Mouse (Mus musculus): Measurements from ENCODE around the gene Afdn. TPM values are rescaled to one million over a fixed set of nuclear protein-coding genes. Genes with fewer than 3 reads are reported as not detected.

Afdn gene
- polyA plus RNA-seq, 1 experiment from 2014 or later, result 78.1 TPM

- Histone ChIP-seq H3K9me3 (ENCODE audit: control insufficient read depth, low read length) (no peaks in the 10 kb centered on the region), H3K4me3 (ENCODE audit: control insufficient read depth in 1 of 2, insufficient read depth in 1 of 2, low read depth in 1 of 2, low read length in 2 of 2) (no peak overlapping the region), H3K4me1 (ENCODE audit: control insufficient read depth in 2 of 2, insufficient read depth in 2 of 2, low read length in 2 of 2) (peaks cover 0 to 2% of the 10 kb centered on the region in 2 experiments; a peak in 1 of 4 replicates), H3K36me3 (ENCODE audit: control insufficient read depth, insufficient read depth, low read length) (peaks cover 73% of the 10 kb centered on the region), H3K9ac (ENCODE audit: low read length) (no peak overlapping the region), H3K27me3 (ENCODE audit: control insufficient read depth, insufficient read depth, low read length) (no peaks in the 10 kb centered on the region), H3K27ac (replicated peaks in 1 of 2; ENCODE audit: control insufficient read depth in 1 of 2, insufficient read depth in 1 of 2, low read depth in 2 of 2, low read length in 2 of 2) (no peak overlapping the region), H3K4me2 (ENCODE audit: low read length) (no peak overlapping the region)
- ATAC-seq (ENCODE audit: insufficient number of reproducible peaks, insufficient read depth, low FRiP score, low read depth), result no peak
- WGBS, result 80% methylated on average over 7 of the region's 7 CpGs
These were observed 138.9 kb downstream of the Afdn start for GRCm38 (mm10) chr17:13899241-13899640.

- 82% methylated on average over 8 of the region's 8 CpGs for WGBS
- H3K27me3 ChIP-seq (ENCODE audit: control insufficient read depth, insufficient read depth, low read length), result no peaks in the 10 kb centered on the region
- H3K9ac ChIP-seq (ENCODE audit: low read length), result no peak overlapping the region
- no peak for ATAC-seq (ENCODE audit: insufficient number of reproducible peaks, insufficient read depth, low FRiP score, low read depth)
- H3K36me3 ChIP-seq (ENCODE audit: control insufficient read depth, insufficient read depth, low read length), result peaks cover 67% of the 10 kb centered on the region
- no peak overlapping the region for H3K27ac ChIP-seq (replicated peaks in 1 of 2; ENCODE audit: control insufficient read depth in 1 of 2, insufficient read depth in 1 of 2, low read depth in 2 of 2, low read length in 2 of 2)
- H3K4me2 ChIP-seq (ENCODE audit: low read length), result no peak overlapping the region
- H3K4me3 ChIP-seq (ENCODE audit: control insufficient read depth in 1 of 2, insufficient read depth in 1 of 2, low read depth in 1 of 2, low read length in 2 of 2), result no peak overlapping the region
- H3K4me1 ChIP-seq (ENCODE audit: control insufficient read depth in 2 of 2, insufficient read depth in 2 of 2, low read length in 2 of 2), result peaks cover 0 to 5% of the 10 kb centered on the region in 2 experiments; a peak in 1 of 4 replicates
- no peaks in the 10 kb centered on the region for H3K9me3 ChIP-seq (ENCODE audit: control insufficient read depth, low read length)
These were observed 143.5 kb downstream of the Afdn start for GRCm38 (mm10) chr17:13903793-13904192.

GRCm38 (mm10) chr17:13907082-13907481 lies 146.7 kb downstream of the Afdn start:
- no peak overlapping the region for H3K27ac ChIP-seq (replicated peaks in 1 of 2; ENCODE audit: control insufficient read depth in 1 of 2, insufficient read depth in 1 of 2, low read depth in 2 of 2, low read length in 2 of 2)
- H3K9ac ChIP-seq (ENCODE audit: low read length), result no peak overlapping the region
- H3K4me1 ChIP-seq (ENCODE audit: control insufficient read depth in 2 of 2, insufficient read depth in 2 of 2, low read length in 2 of 2), result peaks cover 0 to 3% of the 10 kb centered on the region in 2 experiments; a peak in 1 of 4 replicates
- H3K9me3 ChIP-seq (ENCODE audit: control insufficient read depth, low read length), result no peaks in the 10 kb centered on the region
- H3K4me2 ChIP-seq (ENCODE audit: low read length), result no peak overlapping the region
- WGBS, result 77% methylated on average over 5 of the region's 5 CpGs
- no peaks in the 10 kb centered on the region for H3K27me3 ChIP-seq (ENCODE audit: control insufficient read depth, insufficient read depth, low read length)
- H3K4me3 ChIP-seq (ENCODE audit: control insufficient read depth in 1 of 2, insufficient read depth in 1 of 2, low read depth in 1 of 2, low read length in 2 of 2), result no peak overlapping the region
- peaks cover 43% of the 10 kb centered on the region for H3K36me3 ChIP-seq (ENCODE audit: control insufficient read depth, insufficient read depth, low read length)
- no peak for ATAC-seq (ENCODE audit: insufficient number of reproducible peaks, insufficient read depth, low FRiP score, low read depth)

- H3K9me3 ChIP-seq (ENCODE audit: control insufficient read depth, low read length), result no peaks in the 10 kb centered on the region
- no peaks in the 10 kb centered on the region for H3K27me3 ChIP-seq (ENCODE audit: control insufficient read depth, insufficient read depth, low read length)
- H3K27ac ChIP-seq (replicated peaks in 1 of 2; ENCODE audit: control insufficient read depth in 1 of 2, insufficient read depth in 1 of 2, low read depth in 2 of 2, low read length in 2 of 2), result no peak overlapping the region
- no peak overlapping the region for H3K4me3 ChIP-seq (ENCODE audit: control insufficient read depth in 1 of 2, insufficient read depth in 1 of 2, low read depth in 1 of 2, low read length in 2 of 2)
- no peak for ATAC-seq (ENCODE audit: insufficient number of reproducible peaks, insufficient read depth, low FRiP score, low read depth)
- H3K36me3 ChIP-seq (ENCODE audit: control insufficient read depth, insufficient read depth, low read length), result peaks cover 43% of the 10 kb centered on the region
- 100% methylated on average over 1 of the region's 1 CpGs for WGBS
- no peak overlapping the region for H3K4me2 ChIP-seq (ENCODE audit: low read length)
- H3K4me1 ChIP-seq (ENCODE audit: control insufficient read depth in 2 of 2, insufficient read depth in 2 of 2, low read length in 2 of 2), result peaks cover 0 to 3% of the 10 kb centered on the region in 2 experiments; a peak in 1 of 4 replicates
- H3K9ac ChIP-seq (ENCODE audit: low read length), result no peak overlapping the region
These were observed 147.3 kb downstream of the Afdn start for GRCm38 (mm10) chr17:13907681-13908080.

GRCm38 (mm10) chr17:13913951-13914350 lies 153.6 kb downstream of the Afdn start:
- Histone ChIP-seq H3K4me2 (ENCODE audit: low read length) (no peak overlapping the region), H3K9me3 (ENCODE audit: control insufficient read depth, low read length) (no peaks in the 10 kb centered on the region), H3K27ac (replicated peaks in 1 of 2; ENCODE audit: control insufficient read depth in 1 of 2, insufficient read depth in 1 of 2, low read depth in 2 of 2, low read length in 2 of 2) (peak overlapping the region in 1 of 2 experiments; percentile 44; a peak in 2 of 4 replicates), H3K27me3 (ENCODE audit: control insufficient read depth, insufficient read depth, low read length) (no peaks in the 10 kb centered on the region), H3K4me1 (ENCODE audit: control insufficient read depth in 2 of 2, insufficient read depth in 2 of 2, low read length in 2 of 2) (no peaks in the 10 kb centered on the region), H3K36me3 (ENCODE audit: control insufficient read depth, insufficient read depth, low read length) (no peaks in the 10 kb centered on the region), H3K4me3 (ENCODE audit: control insufficient read depth in 1 of 2, insufficient read depth in 1 of 2, low read depth in 1 of 2, low read length in 2 of 2) (no peak overlapping the region), H3K9ac (ENCODE audit: low read length) (no peak overlapping the region)
- ATAC-seq (ENCODE audit: insufficient number of reproducible peaks, insufficient read depth, low FRiP score, low read depth), result no peak
- WGBS, result 58% methylated on average over 4 of the region's 4 CpGs

GRCm38 (mm10) chr17:13914531-13914930 lies 154.2 kb downstream of the Afdn start:
- H3K9me3 ChIP-seq (ENCODE audit: control insufficient read depth, low read length), result no peaks in the 10 kb centered on the region
- no peak overlapping the region for H3K9ac ChIP-seq (ENCODE audit: low read length)
- no peak overlapping the region for H3K4me3 ChIP-seq (ENCODE audit: control insufficient read depth in 1 of 2, insufficient read depth in 1 of 2, low read depth in 1 of 2, low read length in 2 of 2)
- no peaks in the 10 kb centered on the region for H3K36me3 ChIP-seq (ENCODE audit: control insufficient read depth, insufficient read depth, low read length)
- no peak overlapping the region for H3K4me2 ChIP-seq (ENCODE audit: low read length)
- no peaks in the 10 kb centered on the region for H3K4me1 ChIP-seq (ENCODE audit: control insufficient read depth in 2 of 2, insufficient read depth in 2 of 2, low read length in 2 of 2)
- no peaks in the 10 kb centered on the region for H3K27me3 ChIP-seq (ENCODE audit: control insufficient read depth, insufficient read depth, low read length)
- 77% methylated on average over 4 of the region's 4 CpGs for WGBS
- no peak for ATAC-seq (ENCODE audit: insufficient number of reproducible peaks, insufficient read depth, low FRiP score, low read depth)
- no peak overlapping the region for H3K27ac ChIP-seq (replicated peaks in 1 of 2; ENCODE audit: control insufficient read depth in 1 of 2, insufficient read depth in 1 of 2, low read depth in 2 of 2, low read length in 2 of 2)

GRCm38 (mm10) chr17:13920771-13921170 lies 160.4 kb downstream of the Afdn start:
- Histone ChIP-seq H3K4me2 (ENCODE audit: low read length) (no peak overlapping the region), H3K27ac (replicated peaks in 1 of 2; ENCODE audit: control insufficient read depth in 1 of 2, insufficient read depth in 1 of 2, low read depth in 2 of 2, low read length in 2 of 2) (no peak overlapping the region), H3K9me3 (ENCODE audit: control insufficient read depth, low read length) (no peaks in the 10 kb centered on the region), H3K27me3 (ENCODE audit: control insufficient read depth, insufficient read depth, low read length) (no peaks in the 10 kb centered on the region), H3K4me1 (ENCODE audit: control insufficient read depth in 2 of 2, insufficient read depth in 2 of 2, low read length in 2 of 2) (peaks cover 0 to 13% of the 10 kb centered on the region in 2 experiments; a peak in 2 of 4 replicates), H3K9ac (ENCODE audit: low read length) (no peak overlapping the region), H3K4me3 (ENCODE audit: control insufficient read depth in 1 of 2, insufficient read depth in 1 of 2, low read depth in 1 of 2, low read length in 2 of 2) (no peak overlapping the region), H3K36me3 (ENCODE audit: control insufficient read depth, insufficient read depth, low read length) (no peaks in the 10 kb centered on the region)
- 55% methylated on average over 2 of the region's 2 CpGs for WGBS
- no peak for ATAC-seq (ENCODE audit: insufficient number of reproducible peaks, insufficient read depth, low FRiP score, low read depth)

- 44% methylated on average over 2 of the region's 2 CpGs for WGBS
- H3K27ac ChIP-seq (replicated peaks in 1 of 2; ENCODE audit: control insufficient read depth in 1 of 2, insufficient read depth in 1 of 2, low read depth in 2 of 2, low read length in 2 of 2), result no peak overlapping the region
- no peak for ATAC-seq (ENCODE audit: insufficient number of reproducible peaks, insufficient read depth, low FRiP score, low read depth)
These were observed 163.1 kb downstream of the Afdn start for GRCm38 (mm10) chr17:13923418-13923817.

More at GRCm38 (mm10) chr17:13923418-13923817, 163.1 kb downstream of the Afdn start:
- Histone ChIP-seq H3K4me3 (ENCODE audit: control insufficient read depth in 1 of 2, insufficient read depth in 1 of 2, low read depth in 1 of 2, low read length in 2 of 2) (no peak overlapping the region), H3K9me3 (ENCODE audit: control insufficient read depth, low read length) (no peaks in the 10 kb centered on the region), H3K4me2 (ENCODE audit: low read length) (no peak overlapping the region), H3K36me3 (ENCODE audit: control insufficient read depth, insufficient read depth, low read length) (no peaks in the 10 kb centered on the region), H3K27me3 (ENCODE audit: control insufficient read depth, insufficient read depth, low read length) (no peaks in the 10 kb centered on the region), H3K4me1 (ENCODE audit: control insufficient read depth in 2 of 2, insufficient read depth in 2 of 2, low read length in 2 of 2) (peaks cover 0 to 13% of the 10 kb centered on the region in 2 experiments; a peak in 2 of 4 replicates), H3K9ac (ENCODE audit: low read length) (no peak overlapping the region)
